Mouse (Mus musculus) cerebellum, adult 2 months (tissue): ENCODE measurements around the gene Rpf2.

Source experiments
- CTCF ChIP-seq: fragments of 200-500 bp; IDR thresholded peaks from 2 replicates; pipeline ENCODE4 v1.5.1; 2011; ENCODE audit warnings: low read depth, mild to moderate bottlenecking, control low read depth, low read length, moderate library complexity, borderline replicate concordance; ENCODE audit not compliant: insufficient read depth
- POLR2A ChIP-seq: fragments of 200-500 bp; IDR thresholded peaks from 2 replicates; pipeline ENCODE4 v1.6.1; 2011; ENCODE audit warnings: low read length, control low read depth, borderline replicate concordance; ENCODE audit not compliant: insufficient read depth

DNA sequence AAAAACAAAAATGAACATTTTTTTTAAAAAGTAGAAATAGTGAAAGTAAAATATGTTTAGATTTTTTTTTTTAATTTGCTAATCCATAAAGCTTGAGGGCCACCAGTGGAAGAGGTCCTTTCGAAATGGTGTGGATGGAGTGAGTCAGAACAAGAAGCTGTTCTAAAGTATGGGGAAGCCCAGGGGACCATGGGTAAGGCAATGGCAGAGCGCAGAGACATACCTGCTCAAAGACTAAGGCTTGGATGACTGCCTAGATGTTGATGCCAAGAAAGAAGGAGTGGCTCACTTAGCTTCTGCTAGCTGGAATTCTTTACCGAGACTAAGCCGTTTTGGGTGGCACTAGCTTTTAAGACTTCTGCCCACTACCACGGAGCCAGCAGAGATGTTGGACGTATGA lies 15.4 kb upstream of the Rpf2 start:
- TF ChIP-seq CTCF (no peak), POLR2A (no peak)
